Mouse (Mus musculus) heart, embryonic 15.5 days (tissue): ENCODE data around the gene Olfr1413. TPM values are rescaled to one million over a fixed set of nuclear protein-coding genes. Genes with fewer than 3 reads are reported as not detected.

ENCODE experiments used
- ATAC-seq: fragments of 200-750 bp; cut with Nextera tagmentation; replicated peaks from 2 replicates; pipeline ENCODE4 v1.8.0; 2017; ENCODE audit warnings: low read depth, moderate TSS enrichment; ENCODE audit not compliant: insufficient number of reproducible peaks, insufficient read depth, low FRiP score
- H3K27ac ChIP-seq: fragments of 300-500 bp; sonication (generic); 2 replicates; pipeline ENCODE4 v1.5.1; 2015; ENCODE audit warnings: mild to moderate bottlenecking, inconsistent platforms
- H3K27me3 ChIP-seq: fragments of 300-500 bp; sonication (generic); 2 replicates; pipeline ENCODE4 v1.6.1; 2015; ENCODE audit warnings: inconsistent platforms
- H3K36me3 ChIP-seq: fragments of 300-500 bp; sonication (generic); 2 replicates; pipeline ENCODE4 v1.6.1; 2015; ENCODE audit warnings: mild to moderate bottlenecking, inconsistent platforms
- H3K4me1 ChIP-seq: fragments of 300-500 bp; sonication (generic); replicated peaks from 2 replicates; pipeline ENCODE4 v1.6.1; 2015; ENCODE audit warnings: inconsistent platforms
- H3K4me2 ChIP-seq: fragments of 300-500 bp; sonication (generic); 2 replicates; pipeline ENCODE4 v1.6.1; 2015; ENCODE audit warnings: inconsistent platforms, mild to moderate bottlenecking, moderate library complexity
- H3K4me3 ChIP-seq: fragments of 300-500 bp; sonication (generic); 2 replicates; pipeline ENCODE4 v1.5.1; 2015; ENCODE audit warnings: mild to moderate bottlenecking, inconsistent platforms
- H3K9ac ChIP-seq: fragments of 300-500 bp; sonication (generic); 2 replicates; pipeline ENCODE4 v1.6.1; 2015; ENCODE audit warnings: mild to moderate bottlenecking, inconsistent platforms
- H3K9me3 ChIP-seq: fragments of 300-500 bp; sonication (generic); replicated peaks from 2 replicates; pipeline ENCODE4 v1.6.1; 2016; ENCODE audit warnings: inconsistent platforms
- WGBS: fragments of 180-500 bp; shearing (Covaris S2); methylation state at CpG from one replicate; pipeline ENCODE4 v1.1.7; 2015; ENCODE audit warnings: mixed read lengths; 5-methylcytosine and 5-hydroxymethylcytosine counted together
- polyA plus RNA-seq: library from polyadenylated mRNA; unstranded; fragments of >200 nt; fragmentation: Nextera tagmentation; extraction: Ambion mirVana; gene quantifications from 2 replicates; pipeline ENCODE4 v1.2.1, GENCODE M21; 2015

Olfr1413 gene
- not detected in 2 replicates for polyA plus RNA-seq

- no peaks in the 10 kb centered on the region for H3K9me3 ChIP-seq
- 82% methylated on average over 3 of the region's 3 CpGs for WGBS
- H3K36me3 ChIP-seq: no peaks in the 10 kb centered on the region
- H3K4me1 ChIP-seq: no peaks in the 10 kb centered on the region
- no peak within 1 kb of the TSS for H3K4me2 ChIP-seq
- no peak for ATAC-seq
- H3K27ac ChIP-seq: no peak within 1 kb of the TSS
- no peak within 1 kb of the TSS for H3K4me3 ChIP-seq
- no peaks in the 10 kb centered on the region for H3K27me3 ChIP-seq
- no peak within 1 kb of the TSS for H3K9ac ChIP-seq
Observed at GRCm38 (mm10) chr1:92571022-92571421, at the start of gene Olfr1413. Gene Olfr1413, plus strand, starts transcription at chr1:92571322.

- 18% methylated on average over 10 of the region's 10 CpGs for WGBS
- Histone ChIP-seq H3K27me3 (peaks cover 21% of the 10 kb centered on the region), H3K9ac (no peak overlapping the region), H3K27ac (no peak overlapping the region), H3K36me3 (no peaks in the 10 kb centered on the region), H3K9me3 (no peaks in the 10 kb centered on the region), H3K4me3 (no peak overlapping the region), H3K4me1 (no peaks in the 10 kb centered on the region), H3K4me2 (no peak overlapping the region)
- ATAC-seq: no peak
Observed at GRCm38 (mm10) chr1:92521376-92521775, 49.7 kb upstream of the Olfr1413 start.

- Histone ChIP-seq H3K4me1 (no peaks in the 10 kb centered on the region), H3K4me2 (no peak overlapping the region), H3K27me3 (peaks cover 16% of the 10 kb centered on the region), H3K27ac (no peak overlapping the region), H3K36me3 (no peaks in the 10 kb centered on the region), H3K4me3 (no peak overlapping the region), H3K9me3 (no peaks in the 10 kb centered on the region), H3K9ac (no peak overlapping the region)
- WGBS: 69% methylated on average over 3 of the region's 3 CpGs
- ATAC-seq: no peak
Observed at GRCm38 (mm10) chr1:92523764-92524163, 47.4 kb upstream of the Olfr1413 start.

GRCm38 (mm10) chr1:92536972-92537371 lies 34.1 kb upstream of the Olfr1413 start:
- Histone ChIP-seq H3K4me1 (no peaks in the 10 kb centered on the region), H3K36me3 (no peaks in the 10 kb centered on the region), H3K27me3 (0 out of 2 replicates have a peak, but pooled peaks cover 3% of the 10 kb centered on the region), H3K27ac (no peak overlapping the region), H3K4me2 (no peak overlapping the region), H3K4me3 (no peak overlapping the region), H3K9ac (no peak overlapping the region), H3K9me3 (no peaks in the 10 kb centered on the region)
- WGBS: 30% methylated on average over 5 of the region's 5 CpGs
- no peak for ATAC-seq

DNA sequence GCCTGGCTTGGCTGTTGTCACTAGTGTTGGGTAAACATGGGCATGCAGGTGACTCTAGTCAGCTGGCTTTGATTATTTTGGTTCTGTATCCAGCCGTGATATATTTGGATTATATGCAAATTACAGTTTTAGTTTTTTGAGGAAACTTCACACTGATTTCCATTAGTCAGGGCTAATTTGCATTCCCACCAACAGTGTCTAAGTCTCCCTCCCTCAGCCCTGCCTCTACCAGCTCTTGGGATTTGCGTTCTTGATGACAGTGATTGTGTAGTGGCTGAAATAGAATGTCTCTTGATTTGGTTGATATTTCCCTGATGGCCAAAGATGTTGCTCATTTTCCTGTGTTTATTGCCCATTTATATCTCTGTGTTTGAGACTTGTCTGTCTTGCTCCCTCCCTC lies 32.1 kb upstream of the Olfr1413 start:
- no peaks in the 10 kb centered on the region for H3K36me3 ChIP-seq
- 28% methylated on average over 2 of the region's 2 CpGs for WGBS
- ATAC-seq: no peak

DNA sequence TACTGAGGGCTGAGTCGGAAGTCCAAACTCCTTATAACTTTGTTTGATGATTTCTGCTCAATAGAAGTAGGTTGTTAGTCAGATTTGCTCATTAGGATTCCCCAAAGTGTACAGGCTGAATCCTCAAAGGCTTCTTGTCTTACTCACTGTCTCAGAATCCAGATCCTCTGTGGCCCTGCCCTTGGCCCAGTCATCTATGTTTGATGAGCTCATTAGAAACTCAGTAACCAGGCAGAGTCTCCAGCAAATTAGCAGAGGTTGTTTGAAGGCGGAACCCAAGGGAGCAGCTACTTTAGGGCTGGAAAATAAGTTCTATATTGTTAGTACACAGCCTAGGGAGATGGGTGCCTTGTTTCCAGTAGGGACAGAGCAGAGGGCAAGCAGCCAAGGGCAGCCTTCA lies 25.2 kb upstream of the Olfr1413 start:
- no peak for ATAC-seq
- Histone ChIP-seq H3K9me3 (no peaks in the 10 kb centered on the region), H3K4me3 (no peak overlapping the region), H3K36me3 (no peaks in the 10 kb centered on the region), H3K9ac (no peak overlapping the region), H3K27me3 (no peaks in the 10 kb centered on the region), H3K27ac (no peak overlapping the region), H3K4me1 (no peaks in the 10 kb centered on the region), H3K4me2 (no peak overlapping the region)
- 68% methylated on average over 2 of the region's 2 CpGs for WGBS

More for the DNA sequence above, 32.1 kb upstream of the Olfr1413 start:
- no peak overlapping the region for H3K4me3 ChIP-seq
- H3K9me3 ChIP-seq: no peaks in the 10 kb centered on the region
- H3K9ac ChIP-seq: no peak overlapping the region
- no peak overlapping the region for H3K27ac ChIP-seq
- H3K4me1 ChIP-seq: no peaks in the 10 kb centered on the region
- no peak overlapping the region for H3K4me2 ChIP-seq
- H3K27me3 ChIP-seq: 0 out of 2 replicates have a peak, but pooled peaks cover 3% of the 10 kb centered on the region

DNA sequence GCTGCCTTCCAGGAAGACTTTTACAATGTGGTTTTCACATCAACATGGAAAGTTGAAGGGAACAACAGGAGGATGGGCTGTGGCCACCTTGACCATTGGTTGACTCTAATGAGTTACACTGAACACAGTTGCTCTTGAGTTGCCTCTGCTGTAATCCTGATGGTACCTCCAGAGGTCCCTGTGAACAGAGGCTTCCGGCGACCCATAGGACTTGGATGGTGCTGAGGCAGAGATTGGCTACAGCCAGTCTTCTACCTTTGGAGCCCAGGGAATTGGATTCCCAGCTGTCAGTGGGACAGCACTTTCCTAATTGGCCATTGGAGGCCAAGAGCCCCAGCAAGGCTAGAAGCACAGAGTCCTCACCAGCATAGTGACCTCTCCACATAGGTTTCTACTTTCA lies 14.4 kb downstream of the Olfr1413 start, which contains the start of gene Olfr1412:
Olfr1412 (plus strand) TSS at position 301 of the 400 bp plus-strand sequence.
- no peaks in the 10 kb centered on the region for H3K9me3 ChIP-seq
- H3K27ac ChIP-seq: no peak within 1 kb of the TSS
- H3K27me3 ChIP-seq: no peaks in the 10 kb centered on the region
- H3K9ac ChIP-seq: no peak within 1 kb of the TSS
- no peaks in the 10 kb centered on the region for H3K36me3 ChIP-seq
- 83% methylated on average over 2 of the region's 2 CpGs for WGBS
- no peak within 1 kb of the TSS for H3K4me3 ChIP-seq
- no peak within 1 kb of the TSS for H3K4me2 ChIP-seq
- H3K4me1 ChIP-seq: no peaks in the 10 kb centered on the region
- no peak for ATAC-seq

DNA sequence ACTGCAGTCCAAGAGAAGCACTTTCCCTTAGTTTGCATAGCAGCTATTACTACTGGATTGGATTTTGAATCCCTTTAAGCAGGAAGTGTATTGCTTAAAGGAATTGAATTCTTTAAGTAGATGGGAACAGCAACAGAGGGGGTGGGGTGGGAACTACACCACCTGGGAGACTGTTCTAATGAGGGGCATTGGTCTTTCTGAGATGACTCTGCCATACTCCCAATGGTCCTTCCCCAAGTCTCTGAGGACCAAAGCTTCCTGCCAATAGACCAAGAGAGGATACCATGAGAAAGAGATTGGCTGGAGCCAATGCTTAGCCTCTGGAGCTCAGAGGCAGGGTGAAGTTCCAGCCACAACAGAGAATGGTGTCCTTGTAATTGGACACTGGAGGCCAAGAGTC lies 23.0 kb downstream of the Olfr1413 start, which contains the start of gene Olfr1411:
Olfr1411 (plus strand) TSS at position 301 of the 400 bp plus-strand sequence.
- Histone ChIP-seq H3K9me3 (no peaks in the 10 kb centered on the region), H3K27me3 (no peaks in the 10 kb centered on the region), H3K9ac (no peak within 1 kb of the TSS), H3K36me3 (no peaks in the 10 kb centered on the region), H3K27ac (no peak within 1 kb of the TSS), H3K4me1 (no peaks in the 10 kb centered on the region), H3K4me2 (no peak within 1 kb of the TSS), H3K4me3 (no peak within 1 kb of the TSS)
- ATAC-seq: no peak

- Histone ChIP-seq H3K27me3 (no peaks in the 10 kb centered on the region), H3K4me3 (no peak overlapping the region), H3K36me3 (no peaks in the 10 kb centered on the region), H3K27ac (no peak overlapping the region), H3K9ac (no peak overlapping the region), H3K4me2 (no peak overlapping the region), H3K9me3 (no peaks in the 10 kb centered on the region), H3K4me1 (no peaks in the 10 kb centered on the region)
- WGBS: 73% methylated on average over 3 of the region's 3 CpGs
- no peak for ATAC-seq
Observed at GRCm38 (mm10) chr1:92596019-92596418, 24.9 kb downstream of the Olfr1413 start.

GRCm38 (mm10) chr1:92605482-92605881 lies 34.4 kb downstream of the Olfr1413 start, which contains the start of gene Olfr1410:
Gene Olfr1410, plus strand, starts transcription at chr1:92605782.
- H3K4me3 ChIP-seq: no peak within 1 kb of the TSS
- no peak for ATAC-seq
- no peaks in the 10 kb centered on the region for H3K4me1 ChIP-seq
- no peak within 1 kb of the TSS for H3K4me2 ChIP-seq
- WGBS: 73% methylated on average over 1 of the region's 1 CpGs
- no peak within 1 kb of the TSS for H3K9ac ChIP-seq
- no peaks in the 10 kb centered on the region for H3K36me3 ChIP-seq
- H3K27me3 ChIP-seq: no peaks in the 10 kb centered on the region; the same call in 1 of the 2 replicates
- no peaks in the 10 kb centered on the region for H3K9me3 ChIP-seq
- H3K27ac ChIP-seq: no peak within 1 kb of the TSS

DNA sequence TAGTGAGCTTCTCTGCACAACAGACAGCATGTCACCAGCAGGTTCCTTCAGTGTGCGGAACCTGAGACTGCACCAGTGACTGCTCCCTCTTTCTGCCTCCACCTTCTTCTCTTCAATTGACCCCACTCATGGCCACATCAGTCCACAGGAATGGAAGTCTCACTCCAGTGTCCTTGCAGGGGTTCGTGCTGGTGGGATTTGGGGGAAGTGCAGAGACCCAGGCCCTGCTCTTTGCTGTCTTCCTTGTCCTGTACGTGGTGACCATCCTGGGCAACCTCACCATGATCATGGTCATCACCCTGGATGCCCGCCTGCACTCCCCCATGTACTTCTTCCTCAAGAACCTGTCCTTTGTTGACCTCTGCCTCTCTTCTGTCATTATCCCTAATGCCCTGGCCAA lies 36.6 kb downstream of the Olfr1413 start:
- H3K4me2 ChIP-seq: no peak overlapping the region
- no peak overlapping the region for H3K4me3 ChIP-seq
- ATAC-seq: no peak
- no peaks in the 10 kb centered on the region for H3K9me3 ChIP-seq
- no peaks in the 10 kb centered on the region for H3K4me1 ChIP-seq
- no peaks in the 10 kb centered on the region for H3K36me3 ChIP-seq
- 69% methylated on average over 4 of the region's 4 CpGs for WGBS
- no peak overlapping the region for H3K9ac ChIP-seq
- H3K27ac ChIP-seq: no peak overlapping the region
- H3K27me3 ChIP-seq: no peaks in the 10 kb centered on the region

GRCm38 (mm10) chr1:92611008-92611407 lies 39.9 kb downstream of the Olfr1413 start:
- Histone ChIP-seq H3K36me3 (no peaks in the 10 kb centered on the region), H3K4me3 (no peak overlapping the region), H3K4me1 (no peaks in the 10 kb centered on the region), H3K9me3 (no peaks in the 10 kb centered on the region), H3K27ac (no peak overlapping the region), H3K27me3 (no peaks in the 10 kb centered on the region), H3K9ac (no peak overlapping the region), H3K4me2 (no peak overlapping the region)
- WGBS: 5% methylated on average over 5 of the region's 5 CpGs
- ATAC-seq: no peak
